Mouse (Mus musculus) thymus, adult 2 months (tissue): ENCODE data around the gene Lypd3.

ENCODE experiments used
- CTCF ChIP-seq: fragments of 200-500 bp; IDR thresholded peaks from 2 replicates; pipeline ENCODE4 v1.5.1; 2012; ENCODE audit warnings: mild to moderate bottlenecking, control low read depth, low read length, moderate library complexity, borderline replicate concordance; ENCODE audit not compliant: control insufficient read depth, poor library complexity, insufficient read depth; ENCODE audit errors: extremely low read depth
- POLR2A ChIP-seq: fragments of 200-500 bp; IDR thresholded peaks from 2 replicates; pipeline ENCODE4 v1.6.1; 2012; ENCODE audit warnings: mild to moderate bottlenecking, low read length, control low read depth, moderate library complexity; ENCODE audit not compliant: control insufficient read depth, poor library complexity, insufficient read depth; ENCODE audit errors: extremely low read depth

- no peak for TF ChIP-seq CTCF
- no peak for TF ChIP-seq POLR2A
These were observed 6.1 kb upstream of the Lypd3 start for GRCm38 (mm10) chr7:24630116-24630880.
